Mouse (Mus musculus): ENCODE measurements at regions not wholly inside any gene's neighbourhood (a gene's known extent, or its start where the extent isn't known, plus 50 kb on each side); places are given as distances from the start of the nearest gene placed in this dataset.
A peak's percentile ranks its signal among the peaks of the same experiment; 100 is the strongest.

DNA sequence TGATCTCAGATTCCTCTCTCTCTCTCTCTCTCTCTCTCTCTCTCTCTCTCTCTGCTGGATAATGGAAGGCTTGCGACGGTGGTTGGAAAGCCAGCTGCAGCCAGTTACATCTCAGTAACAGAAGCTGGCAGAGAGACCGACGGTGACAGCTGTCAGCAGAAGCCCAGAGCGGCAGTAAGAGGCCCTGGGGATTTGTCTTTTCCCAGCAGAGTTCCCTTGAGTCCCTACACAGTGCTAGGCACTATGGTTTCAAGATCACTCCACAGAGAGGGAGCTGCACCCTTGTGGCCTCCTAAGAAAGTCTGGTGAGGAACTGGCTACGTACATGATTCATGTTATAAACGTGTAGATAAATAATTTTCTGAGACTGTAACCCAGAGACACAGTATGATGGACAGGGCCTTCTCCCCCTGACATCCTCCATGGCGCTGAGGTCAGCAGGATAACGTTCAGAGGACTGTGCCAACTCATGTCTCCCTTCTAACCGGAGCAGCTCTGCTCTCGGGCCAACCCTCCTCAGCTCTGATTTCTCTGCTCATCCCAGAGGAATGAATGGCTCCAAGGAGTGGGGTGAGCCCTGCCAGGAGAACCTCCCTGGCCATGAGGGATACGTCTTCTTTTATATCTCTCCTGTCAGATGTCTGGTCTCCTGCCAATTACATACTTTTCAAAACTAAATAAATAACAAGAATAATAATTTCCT lies 253.5 kb upstream of the Cadm1 start:
- Histone ChIP-seq H3K36me3 (ENCODE audit: control insufficient read depth, insufficient read depth, low read length) (no peaks in the 10 kb centered on the region), H3K4me2 (ENCODE audit: low read depth, low read length) (no peak overlapping the region), H3K27ac (ENCODE audit: low read length) (peak overlapping the region; percentile 42; the same call in 1 of the 2 replicates), H3K27me3 (ENCODE audit: control insufficient read depth, insufficient read depth, low read length) (no peaks in the 10 kb centered on the region; the same call in 1 of the 2 replicates), H3K4me3 (replicated peaks; ENCODE audit: low read length) (no peak overlapping the region), H3K4me1 (ENCODE audit: control insufficient read depth, insufficient read depth, low read length) (peaks cover 17% of the 10 kb centered on the region), H3K9ac (ENCODE audit: low read length) (no peak overlapping the region), H3K9me3 (replicated peaks; ENCODE audit: control insufficient read depth, low read length) (no peaks in the 10 kb centered on the region)
- ATAC-seq (ENCODE audit: insufficient read depth, low FRiP score) = peak; percentile 86
- 32% methylated on average over 12 of the region's 12 CpGs for WGBS

DNA sequence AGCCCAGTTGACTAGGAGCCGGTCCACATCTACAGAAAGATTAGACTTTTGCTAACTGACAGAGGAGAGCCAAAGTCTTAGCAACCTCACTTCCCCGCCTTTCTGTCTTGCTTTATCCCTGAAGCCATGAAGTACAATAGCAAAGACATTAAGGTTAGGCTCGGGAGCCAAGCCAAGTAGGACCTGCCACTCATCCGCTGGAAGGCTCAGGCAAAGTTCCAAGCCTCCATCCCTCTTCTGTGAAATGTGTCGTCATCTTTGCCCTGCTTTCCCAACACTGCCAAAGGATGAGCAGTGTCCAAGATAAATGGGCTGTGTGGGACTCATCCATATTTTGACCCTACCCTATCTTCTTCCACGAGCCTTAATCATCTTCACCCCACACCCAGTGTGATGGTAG lies 250.6 kb upstream of the Cadm1 start:
- peak overlapping the region; percentile 67 for H3K27ac ChIP-seq (ENCODE audit: low read length)
- no peak for ATAC-seq (ENCODE audit: insufficient read depth, low FRiP score)
- H3K4me3 ChIP-seq (replicated peaks; ENCODE audit: low read length) = no peak overlapping the region

DNA sequence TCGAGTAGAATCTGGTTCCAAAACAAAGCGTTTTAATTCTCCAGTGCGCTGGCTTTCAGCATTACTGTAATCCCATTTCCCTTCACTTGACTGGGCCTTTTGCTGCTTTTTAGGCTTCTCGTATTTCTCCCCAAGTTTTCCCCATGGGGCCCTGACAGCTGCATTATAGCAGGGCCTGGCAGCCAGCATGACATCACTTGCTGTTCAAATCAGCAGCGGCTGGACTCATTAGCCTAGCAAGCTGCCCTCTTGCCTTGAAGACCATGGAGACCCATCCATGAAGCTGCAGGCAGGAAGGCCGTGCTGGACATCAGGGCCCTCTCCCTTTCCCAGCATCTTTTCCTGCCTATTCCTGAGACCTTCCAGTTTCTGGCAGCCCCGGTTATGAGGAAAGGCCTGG lies 249.8 kb upstream of the Cadm1 start:
- H3K4me2 ChIP-seq (ENCODE audit: low read depth, low read length) = no peak overlapping the region
- H3K4me1 ChIP-seq (ENCODE audit: control insufficient read depth, insufficient read depth, low read length) = peaks cover 17% of the 10 kb centered on the region
- no peak overlapping the region for H3K9ac ChIP-seq (ENCODE audit: low read length)
- H3K36me3 ChIP-seq (ENCODE audit: control insufficient read depth, insufficient read depth, low read length) = no peaks in the 10 kb centered on the region
- 41% methylated on average over 7 of the region's 7 CpGs for WGBS
- no peaks in the 10 kb centered on the region for H3K27me3 ChIP-seq (ENCODE audit: control insufficient read depth, insufficient read depth, low read length)
- peak; percentile 51; the same call in 1 of the 2 replicates for ATAC-seq (ENCODE audit: insufficient read depth, low FRiP score)
- no peak overlapping the region for H3K4me3 ChIP-seq (replicated peaks; ENCODE audit: low read length)
- peak overlapping the region; percentile 67 for H3K27ac ChIP-seq (ENCODE audit: low read length)
- no peaks in the 10 kb centered on the region for H3K9me3 ChIP-seq (replicated peaks; ENCODE audit: control insufficient read depth, low read length)

More for the DNA sequence above, 250.6 kb upstream of the Cadm1 start:
- no peak overlapping the region for H3K4me2 ChIP-seq (ENCODE audit: low read depth, low read length)
- no peaks in the 10 kb centered on the region for H3K9me3 ChIP-seq (replicated peaks; ENCODE audit: control insufficient read depth, low read length)
- no peaks in the 10 kb centered on the region for H3K36me3 ChIP-seq (ENCODE audit: control insufficient read depth, insufficient read depth, low read length)
- H3K27me3 ChIP-seq (ENCODE audit: control insufficient read depth, insufficient read depth, low read length) = no peaks in the 10 kb centered on the region
- H3K4me1 ChIP-seq (ENCODE audit: control insufficient read depth, insufficient read depth, low read length) = peaks cover 17% of the 10 kb centered on the region
- WGBS = 59% methylated on average over 6 of the region's 6 CpGs
- no peak overlapping the region for H3K9ac ChIP-seq (ENCODE audit: low read length)

DNA sequence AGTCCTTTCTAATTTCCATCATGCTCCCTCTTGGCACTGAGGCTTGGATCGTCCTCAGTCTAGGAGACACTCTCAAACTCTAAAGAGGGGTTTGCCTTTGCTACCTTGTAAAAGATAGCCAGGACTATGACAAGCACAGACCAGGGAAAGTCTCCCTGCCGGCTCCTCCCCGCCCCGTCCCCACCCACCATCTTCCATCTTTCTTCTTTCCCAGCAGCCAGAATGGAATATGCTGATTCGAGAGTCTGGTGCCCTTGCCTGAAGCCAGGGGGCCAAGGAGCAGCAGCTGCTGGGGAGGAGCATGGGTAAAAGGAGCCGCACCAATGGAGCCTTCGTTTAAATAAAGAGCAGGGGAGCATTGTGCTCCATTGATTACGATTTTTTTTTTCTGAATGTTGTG lies 249.4 kb upstream of the Cadm1 start:
- no peak for ATAC-seq (ENCODE audit: insufficient read depth, low FRiP score)
- no peaks in the 10 kb centered on the region for H3K9me3 ChIP-seq (replicated peaks; ENCODE audit: control insufficient read depth, low read length)
- peaks cover 17% of the 10 kb centered on the region for H3K4me1 ChIP-seq (ENCODE audit: control insufficient read depth, insufficient read depth, low read length)
- H3K4me2 ChIP-seq (ENCODE audit: low read depth, low read length) = no peak overlapping the region
- no peaks in the 10 kb centered on the region for H3K27me3 ChIP-seq (ENCODE audit: control insufficient read depth, insufficient read depth, low read length)
- no peak overlapping the region for H3K4me3 ChIP-seq (replicated peaks; ENCODE audit: low read length)
- peak overlapping the region; percentile 2; the same call in 1 of the 2 replicates for H3K27ac ChIP-seq (ENCODE audit: low read length)
- no peaks in the 10 kb centered on the region for H3K36me3 ChIP-seq (ENCODE audit: control insufficient read depth, insufficient read depth, low read length)
- 45% methylated on average over 8 of the region's 8 CpGs for WGBS
- H3K9ac ChIP-seq (ENCODE audit: low read length) = no peak overlapping the region

DNA sequence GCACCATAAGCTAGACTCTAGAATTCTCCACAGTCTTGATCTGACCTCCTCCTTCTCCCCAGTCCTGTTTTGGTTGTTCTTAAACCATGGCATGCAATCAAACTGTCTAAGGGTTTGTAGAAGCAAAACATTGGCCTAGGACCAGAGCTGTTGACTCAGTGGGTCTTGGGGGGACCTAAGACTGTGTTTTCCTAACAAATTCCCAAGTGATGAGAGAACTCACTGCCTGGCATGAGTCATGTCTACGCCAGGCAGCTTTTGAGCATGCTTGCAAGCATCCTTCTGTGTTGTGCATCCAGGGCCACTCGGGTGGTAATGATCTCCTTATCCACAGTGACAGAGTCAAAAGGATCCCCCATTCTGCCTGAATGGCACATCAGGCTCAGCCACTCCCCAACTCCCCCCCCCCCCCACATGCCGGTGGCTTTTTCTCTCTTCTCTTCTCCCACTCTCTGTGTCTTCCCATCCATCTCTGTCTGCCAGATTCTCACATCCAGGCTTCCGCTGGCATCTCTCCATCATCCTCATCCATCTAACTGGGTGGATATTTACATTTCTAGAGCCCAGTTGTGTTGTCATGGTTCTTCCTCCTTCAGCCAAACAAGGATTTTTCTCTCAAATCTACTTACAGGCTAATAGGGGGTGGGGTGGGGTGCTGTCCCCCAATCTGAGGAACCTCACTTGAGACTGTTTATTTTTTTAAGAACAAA lies 246.1 kb upstream of the Cadm1 start:
- H3K4me3 ChIP-seq (replicated peaks; ENCODE audit: low read length) = no peak overlapping the region
- no peak overlapping the region for H3K4me2 ChIP-seq (ENCODE audit: low read depth, low read length)
- ATAC-seq (ENCODE audit: insufficient read depth, low FRiP score) = no peak
- 55% methylated on average over 4 of the region's 4 CpGs for WGBS
- no peaks in the 10 kb centered on the region for H3K36me3 ChIP-seq (ENCODE audit: control insufficient read depth, insufficient read depth, low read length)
- H3K9ac ChIP-seq (ENCODE audit: low read length) = no peak overlapping the region
- no peak overlapping the region for H3K27ac ChIP-seq (ENCODE audit: low read length)
- H3K9me3 ChIP-seq (replicated peaks; ENCODE audit: control insufficient read depth, low read length) = no peaks in the 10 kb centered on the region
- H3K4me1 ChIP-seq (ENCODE audit: control insufficient read depth, insufficient read depth, low read length) = peaks cover 14% of the 10 kb centered on the region
- no peaks in the 10 kb centered on the region for H3K27me3 ChIP-seq (ENCODE audit: control insufficient read depth, insufficient read depth, low read length)

DNA sequence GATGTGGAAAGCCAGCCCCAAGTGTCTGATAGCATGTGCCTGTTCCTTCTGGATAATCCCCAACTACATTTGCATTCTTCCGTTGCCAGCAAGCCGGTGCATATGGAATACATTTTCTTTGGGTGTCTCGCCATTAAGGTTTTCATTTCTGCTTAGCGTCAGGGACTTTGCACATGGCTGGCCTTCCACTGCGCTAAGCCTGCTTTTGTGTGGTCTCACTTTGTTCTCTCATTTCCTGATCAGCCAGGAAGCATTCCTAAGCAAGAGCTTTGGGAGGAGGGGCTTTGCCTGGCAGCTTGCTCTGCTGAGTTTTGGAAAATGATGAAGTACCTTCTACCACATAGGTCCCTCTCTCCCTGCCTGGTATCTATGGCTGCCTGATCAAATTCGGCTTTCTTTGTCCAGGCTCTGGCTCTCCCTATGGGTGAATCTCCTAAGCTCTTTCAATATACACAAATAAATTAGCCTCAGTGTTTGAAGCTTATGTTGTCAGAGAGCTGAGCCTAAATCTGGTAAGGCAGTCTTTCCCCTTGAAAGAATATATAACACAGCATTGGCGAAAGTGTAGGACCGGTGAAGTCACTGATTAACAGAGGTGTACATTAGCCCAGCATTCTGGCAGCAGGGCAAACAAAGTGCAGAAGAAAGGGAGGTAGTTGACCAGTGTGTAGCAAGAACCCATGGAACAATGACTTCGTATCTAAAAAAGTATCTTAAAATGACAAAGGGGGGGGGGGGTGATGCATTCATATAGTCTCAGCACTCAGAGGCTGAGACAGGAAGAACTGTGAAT lies 242.8 kb upstream of the Cadm1 start:
- H3K27ac ChIP-seq (ENCODE audit: low read length) = peak overlapping the region; percentile 10; the same call in 1 of the 2 replicates
- H3K4me3 ChIP-seq (replicated peaks; ENCODE audit: low read length) = no peak overlapping the region
- peak; percentile 64; the same call in 1 of the 2 replicates for ATAC-seq (ENCODE audit: insufficient read depth, low FRiP score)
- no peak overlapping the region for H3K4me2 ChIP-seq (ENCODE audit: low read depth, low read length)
- no peaks in the 10 kb centered on the region for H3K36me3 ChIP-seq (ENCODE audit: control insufficient read depth, insufficient read depth, low read length)
- no peaks in the 10 kb centered on the region for H3K9me3 ChIP-seq (replicated peaks; ENCODE audit: control insufficient read depth, low read length)
- H3K4me1 ChIP-seq (ENCODE audit: control insufficient read depth, insufficient read depth, low read length) = peaks cover 8% of the 10 kb centered on the region; the same call in 1 of the 2 replicates
- 50% methylated on average over 9 of the region's 9 CpGs for WGBS
- H3K9ac ChIP-seq (ENCODE audit: low read length) = no peak overlapping the region
- H3K27me3 ChIP-seq (ENCODE audit: control insufficient read depth, insufficient read depth, low read length) = no peaks in the 10 kb centered on the region

DNA sequence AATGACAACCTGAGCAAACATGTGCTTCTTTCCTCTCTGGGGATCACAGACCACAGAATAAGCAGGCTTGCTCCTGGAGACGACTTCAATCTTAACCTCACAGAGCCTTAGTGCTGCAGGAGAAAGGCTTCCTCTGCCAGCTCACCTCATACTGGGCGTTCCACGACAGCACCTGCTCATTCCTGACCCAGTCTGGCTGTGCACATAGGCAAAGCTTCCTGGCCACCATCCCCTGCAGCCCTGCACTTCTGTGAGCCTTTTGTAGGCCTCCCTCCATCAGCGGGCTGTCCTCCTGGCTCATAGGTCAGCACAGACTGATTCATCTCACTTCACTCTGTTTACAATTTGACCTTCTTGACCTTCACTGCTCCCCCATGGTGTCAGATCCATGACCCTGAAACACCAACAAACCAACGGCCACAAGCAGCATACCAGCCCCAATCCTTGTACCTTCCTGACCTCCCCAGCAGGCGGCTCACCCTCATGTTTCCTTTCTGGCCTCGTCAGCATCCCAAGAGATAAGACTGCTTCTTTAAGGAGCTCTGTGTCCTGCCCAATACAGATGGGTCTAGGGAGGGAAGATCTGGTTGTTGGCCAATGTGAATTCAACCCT lies 241.3 kb upstream of the Cadm1 start:
- Histone ChIP-seq H3K4me2 (ENCODE audit: low read depth, low read length) (no peak overlapping the region), H3K4me1 (ENCODE audit: control insufficient read depth, insufficient read depth, low read length) (peaks cover 8% of the 10 kb centered on the region; the same call in 1 of the 2 replicates), H3K27me3 (ENCODE audit: control insufficient read depth, insufficient read depth, low read length) (no peaks in the 10 kb centered on the region), H3K27ac (ENCODE audit: low read length) (no peak overlapping the region), H3K9ac (ENCODE audit: low read length) (no peak overlapping the region), H3K9me3 (replicated peaks; ENCODE audit: control insufficient read depth, low read length) (no peaks in the 10 kb centered on the region), H3K4me3 (replicated peaks; ENCODE audit: low read length) (no peak overlapping the region), H3K36me3 (ENCODE audit: control insufficient read depth, insufficient read depth, low read length) (no peaks in the 10 kb centered on the region)
- WGBS = 68% methylated on average over 7 of the region's 7 CpGs
- no peak for ATAC-seq (ENCODE audit: insufficient read depth, low FRiP score)

DNA sequence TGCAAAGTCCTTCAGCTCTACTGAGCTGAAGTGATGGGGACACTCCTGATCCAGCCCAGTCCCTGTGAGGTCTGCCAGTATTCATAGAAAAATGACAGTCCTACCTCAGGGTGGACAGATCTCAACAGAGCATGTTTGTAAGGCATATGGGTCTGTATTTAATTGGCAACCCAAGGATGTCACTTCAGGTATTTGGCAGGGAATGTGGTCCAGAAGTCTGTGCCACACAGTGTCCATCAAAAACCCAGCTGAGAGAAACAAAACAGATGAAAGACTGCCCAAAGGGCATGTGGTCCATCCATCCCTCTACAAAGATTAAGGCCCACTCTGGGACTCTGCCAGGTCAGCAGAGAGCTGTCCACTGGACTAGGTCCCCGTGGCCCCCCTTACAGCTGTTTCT lies 229.3 kb upstream of the Cadm1 start:
- Histone ChIP-seq H3K4me1 (ENCODE audit: control insufficient read depth, insufficient read depth, low read length) (no peaks in the 10 kb centered on the region), H3K36me3 (ENCODE audit: control insufficient read depth, insufficient read depth, low read length) (no peaks in the 10 kb centered on the region), H3K27me3 (ENCODE audit: control insufficient read depth, insufficient read depth, low read length) (no peaks in the 10 kb centered on the region), H3K27ac (ENCODE audit: low read length) (no peak overlapping the region), H3K4me2 (ENCODE audit: low read depth, low read length) (no peak overlapping the region), H3K4me3 (replicated peaks; ENCODE audit: low read length) (no peak overlapping the region), H3K9ac (ENCODE audit: low read length) (no peak overlapping the region), H3K9me3 (replicated peaks; ENCODE audit: control insufficient read depth, low read length) (no peaks in the 10 kb centered on the region)
- 44% methylated on average over 1 of the region's 1 CpGs for WGBS
- ATAC-seq (ENCODE audit: insufficient read depth, low FRiP score) = no peak

Data from stomach, embryonic 16.5 days (tissue).